Mouse (Mus musculus) thymus, adult 18-20 months (tissue): ENCODE measurements around the gene Nrde2.
A peak's percentile ranks its signal among the peaks of the same experiment; 100 is the strongest.
"Not testable (repeated sequence)": the region's sequence is repeated elsewhere in the genome, so short reads cannot be mapped to it uniquely, and the experiment has no call there.

Source experiments
- DNase-seq, 2 experiments: peaks; one replicate each; pipeline ENCODE4 v3.0.0; 2022; ENCODE audit warnings: mixed read lengths in 2 of 2

The Nrde2 gene

DNA sequence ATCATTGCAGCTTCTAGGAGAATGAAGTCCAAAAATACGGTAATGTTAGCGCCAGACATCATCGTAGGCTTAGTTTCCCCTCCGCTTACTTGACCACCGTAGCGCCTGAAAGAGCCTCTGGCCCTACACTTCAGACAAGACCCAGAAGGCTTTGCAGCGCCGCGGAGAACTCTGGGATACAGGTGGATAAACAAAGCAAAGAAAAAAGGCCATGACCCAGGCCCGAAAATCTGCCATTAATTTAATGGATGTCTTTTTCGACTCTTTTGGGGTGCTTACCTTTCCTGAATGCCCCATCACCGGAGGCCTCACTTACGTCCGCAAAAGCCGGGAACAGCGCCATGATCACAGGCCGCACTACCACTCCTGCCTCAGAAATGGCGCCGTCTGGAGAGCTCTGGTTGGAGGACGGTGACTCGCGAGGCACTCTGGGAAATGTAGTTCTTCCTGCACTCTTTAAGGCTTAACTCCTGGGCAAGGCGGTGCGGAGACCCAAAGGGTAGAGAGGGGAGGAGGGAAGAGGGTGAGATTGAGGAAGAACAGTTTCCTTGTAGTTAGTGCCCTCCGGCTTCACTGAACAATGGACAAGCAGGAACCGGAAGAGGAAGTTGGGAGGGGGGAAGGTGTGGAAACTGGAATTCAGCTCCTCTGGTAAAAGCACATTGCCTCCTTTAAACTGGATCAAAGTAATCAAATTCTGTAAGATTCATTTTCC, at the start of gene Nrde2:
Gene Nrde2 (minus strand): TSS at position 393 of the 715 bp plus-strand sequence.
- peak; percentile 87 to 92 for DNase-seq

DNA sequence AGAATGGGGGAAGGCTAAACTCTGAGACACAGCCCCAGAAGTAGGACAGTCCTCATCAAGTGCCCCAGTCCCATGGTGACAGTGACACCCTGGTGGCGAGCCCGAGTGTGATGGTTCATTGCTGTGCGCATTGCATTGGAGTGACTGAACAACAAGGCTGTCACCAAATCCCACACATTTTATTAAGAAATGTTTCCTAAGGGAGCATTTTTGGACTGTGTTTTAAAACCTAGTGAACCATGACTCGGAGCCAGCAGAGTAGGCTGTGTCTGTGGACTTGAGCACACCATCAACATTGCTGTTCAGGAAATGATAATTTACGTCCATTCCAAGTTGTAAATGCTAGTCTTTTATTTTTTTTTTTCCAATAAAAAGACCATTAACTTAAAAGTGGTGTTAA, 47.5 kb upstream of the Nrde2 start:
- no peak for DNase-seq

DNA sequence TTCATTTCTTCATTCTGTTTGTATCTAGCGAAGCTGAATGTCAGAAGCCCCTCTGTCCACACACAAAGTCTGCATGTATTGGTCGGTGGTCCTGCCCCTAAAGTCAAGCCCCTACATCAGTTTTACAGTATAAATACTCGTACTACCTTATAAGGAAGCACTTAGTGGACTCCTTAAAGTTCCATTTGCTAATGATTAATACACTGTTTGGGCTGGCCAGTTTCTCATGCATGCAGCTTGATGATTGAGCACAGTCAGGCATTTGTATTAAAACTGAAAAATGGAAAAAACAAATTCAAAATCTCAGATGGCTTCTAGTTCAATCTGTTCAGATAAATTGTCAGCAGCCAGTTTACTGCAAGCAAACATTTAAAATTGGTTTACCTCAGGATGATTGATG, 47.1 kb upstream of the Nrde2 start:
- no peak for DNase-seq

DNA sequence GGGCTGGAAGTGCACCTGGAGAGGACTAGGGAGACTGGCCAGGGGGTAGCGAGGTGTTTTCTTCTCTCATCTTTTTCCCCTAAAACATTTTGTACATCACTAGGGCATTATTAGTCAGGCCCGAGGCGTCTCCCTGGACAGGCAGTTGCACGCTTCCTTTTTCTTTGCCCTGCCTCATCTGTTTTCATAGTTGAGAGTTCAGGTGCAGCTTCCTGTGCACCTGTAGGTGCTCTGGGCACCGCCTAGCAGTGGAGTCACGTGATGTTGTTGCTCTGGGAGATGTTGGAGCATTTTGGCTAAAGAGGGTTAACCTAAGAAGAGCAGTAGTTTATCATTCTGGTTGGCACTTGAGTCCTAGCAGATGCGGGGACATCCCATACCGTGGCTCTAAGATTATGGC, 45.7 kb upstream of the Nrde2 start:
- DNase-seq = no peak

DNA sequence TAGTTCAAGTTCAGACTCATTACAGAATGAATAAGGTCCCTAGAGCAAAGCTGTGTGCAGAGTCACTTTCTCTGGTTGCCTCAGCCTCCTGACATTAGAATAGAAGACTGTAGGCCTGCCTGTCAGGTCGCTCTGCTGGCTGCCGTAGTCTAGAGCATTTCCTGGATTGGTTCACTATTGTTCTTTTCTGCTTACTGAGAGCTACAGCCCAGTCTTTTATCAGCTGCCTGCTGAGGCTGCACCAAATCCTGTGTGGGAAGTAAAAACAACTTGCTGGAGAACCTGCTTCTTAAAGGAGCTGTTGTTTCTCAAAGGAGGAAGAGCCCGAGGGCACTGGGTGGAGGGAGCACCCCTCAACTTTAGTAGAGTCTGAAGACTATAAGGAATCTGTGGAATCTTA, 44.3 kb upstream of the Nrde2 start:
- no peak for DNase-seq

DNA sequence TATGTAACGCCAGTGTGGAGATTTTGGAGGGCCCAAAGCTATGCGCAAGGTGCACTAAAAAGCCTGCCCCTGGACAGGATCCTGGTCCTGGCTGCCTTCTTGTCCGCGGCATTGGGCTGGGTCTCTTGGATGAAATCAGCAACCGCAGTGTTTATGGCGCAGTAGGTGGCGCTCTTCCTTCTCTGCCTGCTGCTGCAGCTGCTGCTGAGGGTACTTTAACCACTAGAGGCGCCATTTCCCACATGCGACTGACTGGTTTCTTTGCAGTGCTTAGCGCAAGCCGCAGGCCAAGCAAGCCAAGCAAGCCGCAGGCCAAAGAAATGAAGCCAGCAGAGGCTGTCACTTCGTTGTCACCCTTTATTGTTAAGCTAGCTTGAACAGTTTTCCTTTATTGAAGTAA, 42.4 kb upstream of the Nrde2 start:
- peak; percentile 75 to 80 for DNase-seq

DNA sequence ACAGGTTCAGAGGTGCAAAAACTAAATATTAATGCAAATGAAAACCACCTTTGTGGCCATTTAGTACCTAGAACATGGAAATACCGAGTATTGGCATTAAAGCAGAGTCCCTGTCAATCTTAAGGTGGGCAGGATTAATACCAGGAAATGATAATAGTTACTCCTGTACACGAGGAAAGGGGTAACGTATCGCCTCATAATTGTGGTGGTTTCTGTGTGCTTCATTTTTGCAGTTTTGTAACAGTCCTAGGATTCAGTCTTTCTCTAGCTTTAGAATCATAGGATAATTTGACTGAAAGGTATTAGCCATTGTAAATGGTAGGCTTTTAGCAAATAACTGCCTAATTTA, 41.9 kb upstream of the Nrde2 start:
- no peak for DNase-seq

DNA sequence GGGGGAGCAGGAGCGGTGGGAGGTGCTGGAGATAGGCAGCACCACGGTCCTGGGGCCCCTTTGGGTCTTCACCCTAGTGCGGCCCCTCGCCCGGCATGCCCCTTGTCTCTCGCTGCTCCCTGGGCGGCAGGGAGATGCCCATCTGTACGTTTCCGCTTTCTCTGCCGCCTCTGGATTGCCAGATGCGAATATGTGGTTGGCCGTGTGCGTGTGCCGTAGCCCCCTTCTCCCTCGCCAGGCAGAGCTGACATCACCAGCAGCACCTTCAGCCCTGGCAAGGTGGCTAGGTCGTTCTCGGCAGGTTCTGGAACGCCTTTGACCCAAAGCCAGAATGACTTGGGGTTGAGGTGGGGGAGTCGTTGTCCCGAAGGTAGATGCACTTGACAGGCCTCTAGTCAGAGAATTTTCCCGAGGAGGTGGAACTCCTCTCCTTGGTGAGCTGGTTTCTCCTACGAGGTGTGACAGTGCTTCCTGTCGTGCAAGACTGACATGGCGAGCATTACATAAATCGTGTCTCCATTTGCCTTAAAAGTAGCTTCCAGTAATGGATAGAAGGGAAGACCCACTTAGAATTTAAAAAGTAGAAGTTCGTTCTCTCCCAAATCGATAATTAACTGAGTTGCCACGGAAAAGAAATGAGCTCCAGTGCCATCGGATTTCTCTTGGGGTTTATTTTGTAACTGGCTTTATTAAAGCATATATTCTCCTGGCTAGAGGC, 41.4 kb upstream of the Nrde2 start:
- DNase-seq = peak; percentile 50 to 62

DNA sequence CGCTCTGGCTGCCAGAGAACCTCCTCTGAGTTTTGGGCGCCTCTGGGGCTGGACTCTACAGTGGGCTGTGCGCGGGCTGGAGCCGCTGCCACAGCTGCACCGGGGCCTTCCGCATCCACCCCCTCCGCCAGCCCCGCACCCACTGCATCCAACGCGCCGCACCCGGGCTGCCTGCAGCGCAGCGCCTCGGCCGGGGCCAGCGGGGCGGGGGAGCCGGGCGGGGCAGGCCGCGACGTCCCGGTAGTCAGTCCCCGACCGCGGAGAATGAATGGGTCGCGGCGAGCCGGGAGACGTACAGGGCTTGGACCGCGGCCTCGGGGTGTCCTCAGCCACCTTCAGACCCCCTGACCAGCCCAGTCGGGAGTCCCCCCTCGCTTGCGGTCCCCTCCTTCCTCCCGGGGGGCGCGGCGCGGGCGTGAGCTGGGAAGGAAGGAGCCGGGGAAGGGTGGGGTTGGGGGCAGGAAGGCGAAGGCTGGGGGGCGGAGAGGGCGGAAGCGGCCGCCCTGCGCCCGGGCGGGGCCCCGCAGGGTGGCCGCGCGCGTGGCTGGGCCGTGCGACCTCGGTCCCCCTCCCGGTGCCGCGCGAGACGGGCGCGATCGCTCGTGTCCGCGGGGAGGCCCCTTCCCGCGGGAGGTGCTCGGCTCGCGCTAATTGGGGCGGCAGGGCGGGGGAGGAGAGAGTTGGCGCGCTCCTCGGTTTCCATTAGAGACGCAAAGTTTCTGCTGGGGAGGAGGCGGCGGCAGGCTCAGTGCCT, 40.6 kb upstream of the Nrde2 start:
- DNase-seq = peak; percentile 68 to 73

DNA sequence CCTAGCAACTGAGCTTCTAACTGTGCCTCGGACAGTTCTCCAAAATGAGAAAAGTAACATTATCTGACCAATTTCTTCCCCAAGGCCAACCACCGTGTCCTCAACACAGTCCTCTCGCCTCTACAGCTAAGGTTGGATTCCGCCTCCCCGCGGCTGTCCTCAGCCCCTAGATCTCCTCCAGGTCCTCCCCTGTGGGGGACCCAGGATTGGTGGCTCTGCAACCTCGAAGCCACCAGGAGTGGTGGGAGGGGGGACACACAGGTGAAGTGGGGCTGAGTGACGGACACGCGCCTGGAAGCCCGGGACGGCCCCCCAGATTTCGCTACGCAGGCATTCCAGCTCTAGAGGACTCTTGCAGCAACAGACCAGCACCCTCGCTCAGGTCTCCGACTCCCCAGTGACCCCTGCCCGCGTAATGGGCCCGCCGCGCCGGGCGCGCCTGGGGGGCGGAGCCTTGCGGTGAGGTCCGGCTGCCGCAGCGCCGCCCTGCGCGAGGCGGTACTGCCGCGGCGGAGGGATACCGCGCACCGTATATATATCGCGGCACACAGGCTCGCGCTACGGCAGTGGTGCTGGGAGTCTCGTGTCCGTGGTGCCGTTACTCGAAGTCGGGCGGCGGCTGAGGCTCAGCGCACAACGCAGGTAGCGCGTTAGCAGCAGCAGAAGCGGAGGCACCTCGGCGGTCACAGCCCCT, 39.7 kb upstream of the Nrde2 start, which contains the start of gene Calm1:
Gene Calm1 (plus strand): TSS at position 469 of the 694 bp plus-strand sequence.
- peak; percentile 85 to 87 for DNase-seq

DNA sequence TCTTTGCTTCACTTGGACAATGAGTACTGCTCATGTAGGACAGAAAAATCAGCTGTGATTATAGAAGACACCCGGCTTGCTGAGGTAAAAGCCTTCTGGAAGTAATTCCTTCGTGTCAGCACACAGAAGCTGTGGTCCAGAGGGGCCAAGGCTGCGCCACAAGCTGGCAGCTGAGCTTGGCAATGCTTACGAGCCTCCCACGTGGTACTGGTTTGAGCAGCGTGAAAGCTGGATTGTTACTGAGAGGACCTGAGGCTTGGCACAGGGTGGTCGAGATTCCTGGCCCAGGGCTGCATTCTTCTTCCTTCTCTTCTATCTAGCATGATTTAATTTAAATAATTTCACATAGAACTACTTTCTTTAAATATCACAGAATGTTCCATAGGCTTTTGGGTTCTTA, 37.3 kb upstream of the Nrde2 start:
- no peak for DNase-seq

DNA sequence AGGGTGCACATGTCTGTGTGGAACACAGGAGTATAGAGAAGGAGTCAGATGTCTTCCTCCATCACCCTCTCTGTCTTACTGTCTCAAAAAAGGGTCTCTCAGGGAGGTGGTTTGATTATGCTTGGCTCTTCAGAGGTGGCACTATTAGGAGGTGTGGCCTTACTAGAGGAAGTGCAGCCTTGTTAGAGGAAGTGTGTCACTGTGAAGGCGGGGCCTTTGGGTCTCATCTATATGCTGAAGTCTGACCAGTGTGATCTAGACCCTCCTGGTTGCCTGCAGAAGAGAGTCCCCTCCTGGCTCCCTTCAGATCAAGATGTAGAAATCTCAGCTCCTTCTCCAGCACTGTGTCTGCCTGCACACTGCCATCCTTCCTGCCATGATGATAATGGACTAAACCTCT, 34.7 kb upstream of the Nrde2 start:
- no peak for DNase-seq

DNA sequence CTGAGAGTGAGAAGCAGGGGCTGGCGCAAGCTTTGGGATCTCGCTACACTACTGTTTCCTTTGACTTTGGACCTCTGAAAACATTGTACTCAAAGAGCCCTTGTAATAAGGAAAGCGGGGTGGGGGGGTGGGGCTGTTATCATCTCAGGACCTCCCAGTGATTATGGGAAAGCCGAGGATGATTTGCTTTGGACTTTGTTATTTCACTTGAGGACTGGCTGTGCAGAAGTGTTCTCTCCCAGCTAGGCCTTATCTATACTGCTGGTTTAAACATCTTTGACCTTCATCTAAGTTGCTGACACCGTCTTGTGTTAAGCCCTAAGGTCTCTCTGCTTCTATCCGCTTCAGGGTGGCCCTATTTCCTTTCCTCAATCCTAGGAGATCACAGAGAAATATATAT, 31.3 kb upstream of the Nrde2 start:
- DNase-seq = no peak

DNA sequence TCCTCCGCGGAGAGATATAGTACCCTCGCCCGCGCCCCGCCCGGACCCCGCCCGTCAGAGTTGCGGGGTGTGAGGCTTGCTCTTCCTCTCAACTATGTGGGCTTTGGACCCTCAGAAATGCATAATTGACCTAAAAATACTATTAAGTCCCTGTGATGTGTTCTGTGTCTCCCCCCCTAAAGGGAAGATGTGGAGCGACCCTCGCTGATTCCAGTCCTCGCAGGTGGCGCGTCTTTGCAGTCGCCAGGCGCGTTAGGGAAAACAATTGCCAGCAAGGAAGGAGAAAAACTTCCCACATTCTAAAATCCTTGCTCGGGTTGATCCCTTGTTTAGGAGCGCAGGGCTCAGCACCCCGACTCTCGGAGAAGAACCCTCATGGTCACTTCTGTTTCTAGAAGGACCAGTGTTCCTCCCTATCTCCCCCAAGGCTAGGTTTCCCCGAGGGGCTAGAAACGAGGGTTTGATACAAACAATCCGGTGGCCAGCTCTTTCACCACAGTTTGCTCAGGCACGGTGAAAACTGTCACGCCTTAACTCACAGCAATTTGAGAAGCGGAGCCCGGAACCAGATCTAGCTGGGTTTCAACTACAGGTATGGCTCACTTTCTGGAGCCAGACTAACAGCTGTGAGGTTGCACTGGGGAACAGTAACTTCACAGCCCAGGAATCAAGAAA, 28.4 kb upstream of the Nrde2 start:
- peak; percentile 13 to 41 for DNase-seq

DNA sequence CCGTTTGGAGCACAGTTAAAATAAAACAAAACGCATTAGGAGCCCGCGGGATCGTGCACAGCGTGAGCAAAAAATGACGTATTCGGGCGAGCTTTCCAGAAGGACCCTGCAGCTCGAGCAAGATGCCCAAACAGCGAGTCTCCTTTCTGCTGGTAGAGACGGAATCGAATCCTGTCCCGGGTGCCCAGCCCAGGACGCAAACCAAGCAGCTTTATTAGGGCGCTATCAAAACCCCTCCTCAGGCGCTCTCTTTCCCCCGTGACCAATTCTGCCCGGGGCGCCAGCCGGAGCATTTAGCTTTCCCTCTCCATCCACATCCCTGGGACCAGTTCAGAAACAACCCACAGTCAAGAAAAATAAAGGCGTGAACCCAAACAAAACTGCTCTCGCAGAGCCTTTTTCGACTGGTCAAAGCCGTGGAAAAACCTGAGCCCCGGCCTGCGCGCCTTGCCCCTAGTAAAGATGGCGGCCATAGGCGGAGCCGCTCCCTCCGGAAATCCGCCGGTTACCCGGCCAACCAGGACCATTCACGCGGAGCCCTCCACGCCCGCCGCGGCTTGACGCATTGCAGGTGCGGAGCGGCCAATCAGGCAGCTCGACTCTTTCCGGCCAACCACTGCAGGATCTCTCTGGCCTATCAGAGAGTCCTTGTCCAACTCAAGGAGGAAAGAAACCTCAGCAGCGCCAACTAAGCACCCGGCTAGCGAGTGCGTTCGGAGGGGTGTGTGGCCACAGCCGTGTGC, 27.7 kb upstream of the Nrde2 start:
- peak; percentile 99 for DNase-seq

DNA sequence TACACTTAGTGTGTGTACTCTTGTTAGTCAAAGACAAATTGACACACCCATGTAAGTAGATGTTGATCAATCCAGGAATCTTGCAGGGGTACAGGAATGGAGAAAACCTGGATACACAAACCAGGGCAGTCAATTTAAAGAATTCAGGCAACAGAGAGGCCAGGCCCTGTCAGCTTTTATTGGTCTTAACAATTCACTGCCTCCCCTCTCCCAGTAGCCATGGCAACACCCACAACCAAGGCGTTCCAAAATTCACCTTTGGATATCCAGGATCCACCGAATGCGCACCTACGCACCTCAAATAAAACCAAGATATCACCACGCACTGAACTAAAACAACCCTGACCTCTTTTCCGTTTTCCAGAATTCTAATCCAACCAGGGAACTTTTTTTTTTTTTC, 26.9 kb upstream of the Nrde2 start:
- DNase-seq = no peak

DNA sequence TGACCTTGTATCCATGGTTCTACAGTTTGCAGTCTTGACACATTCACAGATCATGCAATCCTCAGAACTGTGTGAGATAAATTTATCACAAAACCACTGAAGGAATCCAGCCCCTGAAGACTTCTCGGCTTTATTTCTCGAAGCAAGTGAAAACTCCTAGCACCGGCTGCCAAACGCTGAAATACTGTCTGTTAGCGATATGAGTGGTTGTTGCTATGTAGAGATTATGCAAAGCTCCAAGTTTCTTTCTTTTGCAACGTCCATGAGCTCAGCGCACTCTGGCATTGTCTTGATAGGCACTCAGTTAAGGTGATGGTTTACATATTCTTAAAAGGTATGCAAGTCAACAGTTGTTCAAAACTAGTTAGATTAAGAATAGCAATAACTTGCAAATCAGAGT, 26.4 kb upstream of the Nrde2 start:
- no peak for DNase-seq

DNA sequence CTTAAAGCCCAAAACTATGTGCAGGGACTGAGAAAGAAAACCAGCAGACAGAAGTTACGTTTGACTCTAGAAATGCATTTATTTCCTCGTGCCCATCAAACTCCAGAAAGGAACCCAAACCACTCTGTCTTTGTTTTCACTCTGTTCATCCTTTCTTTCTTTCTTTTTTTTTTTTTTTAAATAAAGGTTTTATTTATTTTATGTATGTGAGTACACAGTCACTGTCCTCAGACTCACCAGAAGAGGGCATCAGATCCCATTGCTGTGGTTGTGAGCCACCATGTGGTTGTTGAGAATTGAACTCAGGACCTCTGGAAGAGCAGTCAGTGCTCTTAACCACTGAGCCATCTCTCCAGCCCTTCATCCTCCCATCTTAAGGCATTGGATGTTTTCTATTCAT, 25.5 kb upstream of the Nrde2 start:
- DNase-seq = not testable (repeated sequence)

DNA sequence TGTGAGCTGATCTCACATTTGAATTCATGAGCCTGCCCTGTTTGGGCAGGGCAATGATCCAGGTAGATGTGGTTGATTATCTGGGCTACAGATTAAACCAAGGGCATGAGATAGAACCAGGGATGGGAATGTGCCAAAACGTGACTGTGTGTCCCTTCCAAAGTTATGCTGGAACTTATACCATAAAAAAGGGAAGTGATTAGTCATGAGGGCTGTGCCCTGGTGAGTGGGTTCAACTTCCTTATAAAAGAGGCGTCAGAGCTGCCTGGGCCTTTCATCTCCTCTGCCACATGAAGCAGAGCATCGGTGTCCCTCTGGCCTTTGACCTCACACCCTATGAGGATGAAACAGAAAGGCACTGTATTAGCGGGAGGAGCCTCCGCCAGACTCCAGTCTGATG, 24.5 kb upstream of the Nrde2 start:
- DNase-seq = no peak

DNA sequence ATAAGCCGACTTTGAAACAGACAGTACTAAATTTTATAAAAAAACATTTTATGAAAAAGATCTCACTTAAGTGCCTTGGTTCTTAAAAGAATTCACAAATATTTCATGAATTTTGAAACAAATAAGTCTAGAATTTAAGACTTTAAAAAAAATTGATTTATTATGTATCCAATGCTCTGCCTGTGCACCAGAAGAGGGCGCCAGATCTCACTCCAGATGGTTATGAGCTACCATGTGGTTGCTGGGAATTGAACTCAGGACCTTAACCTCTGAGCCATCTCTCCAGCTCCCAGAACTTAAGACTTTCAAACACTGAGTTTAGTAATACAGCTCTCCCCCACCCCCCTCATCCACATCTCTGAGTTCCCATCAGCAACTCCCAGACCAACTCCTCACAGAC, 23.2 kb upstream of the Nrde2 start:
- no peak for DNase-seq

DNA sequence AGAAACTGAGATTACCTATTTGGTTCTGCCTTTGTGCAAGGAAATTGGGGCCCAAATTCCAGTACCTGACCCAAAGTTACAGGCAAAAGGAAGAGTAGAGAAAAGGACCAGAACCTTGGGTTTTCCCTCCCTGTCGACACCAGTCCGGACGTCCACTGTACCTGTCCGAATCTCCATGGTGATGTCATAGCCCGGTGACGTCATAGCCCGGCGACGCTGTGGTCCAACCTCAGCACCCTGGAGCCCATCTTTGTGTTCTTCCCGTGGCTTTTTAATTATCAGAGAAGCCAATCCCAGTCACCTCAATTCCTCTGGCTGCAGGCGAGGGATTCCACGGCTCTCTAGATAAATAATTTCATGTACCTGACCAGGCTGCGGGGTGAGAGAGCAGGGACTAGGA, 21.3 kb upstream of the Nrde2 start:
- DNase-seq = no peak

DNA sequence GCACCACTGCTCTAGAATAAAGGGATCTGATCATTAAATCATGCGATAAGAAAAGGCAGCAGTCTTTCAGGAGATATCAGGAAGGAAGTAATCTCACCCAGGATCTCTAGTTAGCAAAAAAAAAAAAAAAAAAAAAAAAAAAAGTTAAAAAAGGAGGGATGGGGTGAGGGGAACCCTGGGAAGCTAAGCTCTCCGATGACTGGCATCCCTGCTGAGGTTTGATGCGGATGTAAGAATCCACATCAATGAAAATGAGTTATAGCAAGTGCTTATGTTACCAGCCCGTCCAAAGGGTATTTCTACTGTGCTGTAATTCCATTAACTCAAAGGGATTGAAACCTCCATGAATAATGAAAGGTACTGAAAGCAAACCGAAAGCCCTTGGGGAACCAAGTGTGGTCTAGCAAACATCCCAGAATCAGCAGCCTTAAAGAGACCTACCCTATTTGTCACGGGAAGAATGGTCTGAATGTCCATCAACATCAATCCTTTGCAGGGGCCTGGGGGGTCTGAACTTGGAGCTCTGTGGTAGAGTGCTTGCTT, 19.5 kb upstream of the Nrde2 start:
- no peak for DNase-seq
